Mouse (Mus musculus) kidney, adult 8-10 months (tissue): ENCODE data around the gene Gm45021.

Experiments used
- DNase-seq, 2 experiments: peaks; one replicate each; pipeline ENCODE4 v3.0.0; 2022

Gene Gm45021

GRCm38 (mm10) chr6:48658721-48659120, 69.3 kb downstream of the Gm45021 start:
- DNase-seq = no peak
